ENCODE assay signal across 9 mouse cellular contexts in the genomic region with DNA sequence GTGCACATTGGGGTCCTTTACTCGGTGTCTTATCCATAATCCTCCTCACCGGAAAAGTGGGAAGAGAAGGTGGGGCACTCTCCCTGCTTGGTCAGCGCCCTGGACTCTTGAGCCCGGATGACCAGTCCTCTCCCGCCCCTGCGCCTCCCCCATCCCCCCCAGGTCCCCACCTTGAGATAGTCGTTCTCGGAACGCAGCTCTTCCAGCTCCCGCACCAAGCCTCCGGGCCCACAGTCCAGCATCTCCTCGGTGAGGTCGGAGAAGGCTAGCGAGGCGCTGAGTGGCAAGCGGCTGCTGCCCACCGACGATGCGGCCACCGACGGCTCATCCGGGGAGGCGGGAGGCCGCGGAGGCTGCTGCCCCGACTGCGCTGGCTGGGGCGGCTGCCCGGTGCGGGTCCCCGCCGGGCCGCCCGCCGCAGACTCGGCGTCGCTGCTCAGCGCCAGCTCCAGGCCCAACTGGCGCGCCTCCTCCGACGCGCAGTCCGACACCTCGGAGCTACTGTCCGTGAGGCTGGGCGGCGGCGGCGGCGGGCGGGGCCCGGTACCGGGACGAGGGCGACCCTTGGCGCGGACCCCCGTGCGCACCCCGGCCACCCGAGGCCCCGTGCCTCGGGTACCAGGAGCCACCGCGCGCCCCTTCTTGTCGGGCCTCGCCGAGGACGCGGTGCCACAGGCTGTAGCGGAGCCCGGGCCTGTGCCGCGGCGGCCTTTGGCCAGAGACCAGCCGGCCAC. TPM values are rescaled to one million over a fixed set of nuclear protein-coding genes. Genes with fewer than 3 reads are reported as not detected.
DNase-seq lines count a peak whose midpoint lies in the region; ATAC-seq lines count a peak whose summit lies in the region.
"Had no signal": no experiment of that assay in that cellular context is flagged by ENCODE, and none has a peak within 500 bp of the region (broad histone marks: within the 10 kb centered on the region; RNA-seq: fewer than 3 reads in every experiment).

No protein-coding gene starts in this region.

- no peak; the same call in 1 of the 2 replicates for ATAC-seq in embryonic facial prominence, embryonic 12.5 days (ENCODE audit: insufficient number of reproducible peaks, insufficient read depth, low FRiP score, low TSS enrichment)
- no peak; the same call in 1 of the 2 replicates for ATAC-seq in hindbrain, embryonic 16.5 days

- H3K36me3 ChIP-seq in embryonic facial prominence, embryonic 12.5 days, result peaks cover 4% of the 10 kb centered on the region
- H3K36me3 ChIP-seq in hindbrain, embryonic 16.5 days (ENCODE audit: control insufficient read depth, insufficient read depth, low read length), result no peaks in the 10 kb centered on the region
- H3K36me3 ChIP-seq in macrophage (ENCODE audit: inconsistent target), result no peaks in the 10 kb centered on the region

- H3K4me1 ChIP-seq in embryonic facial prominence, embryonic 12.5 days, result peaks cover 48% of the 10 kb centered on the region
- H3K4me1 ChIP-seq in hindbrain, embryonic 16.5 days (ENCODE audit: control insufficient read depth, insufficient read depth, low read depth, low read length), result peaks cover 41% of the 10 kb centered on the region

- H3K9me3 ChIP-seq in embryonic facial prominence, embryonic 12.5 days, result no peaks in the 10 kb centered on the region
- H3K9me3 ChIP-seq in hindbrain, embryonic 16.5 days (ENCODE audit: control insufficient read depth, low read length), result no peaks in the 10 kb centered on the region

- H3K4me2 ChIP-seq in embryonic facial prominence, embryonic 12.5 days (replicated peaks), result peak overlapping the region; percentile 89
- H3K4me2 ChIP-seq in hindbrain, embryonic 16.5 days (ENCODE audit: low read length), result peak overlapping the region; percentile 96

- under 1% methylated on average over 70 of the region's 79 CpGs for WGBS in embryonic facial prominence, embryonic 12.5 days
- WGBS in hindbrain, embryonic 16.5 days, result 0% methylated on average over 34 of the region's 79 CpGs
- under 1% methylated on average over 77 of the region's 79 CpGs for WGBS in macrophage (ENCODE audit: missing documents)

- peak overlapping the region; percentile 98 for H3K9ac ChIP-seq in embryonic facial prominence, embryonic 12.5 days
- peak overlapping the region; percentile 88 for H3K9ac ChIP-seq in hindbrain, embryonic 16.5 days (ENCODE audit: low read depth, low read length)

- H3K27me3 ChIP-seq in embryonic facial prominence, embryonic 12.5 days, result no peaks in the 10 kb centered on the region
- no peaks in the 10 kb centered on the region for H3K27me3 ChIP-seq in hindbrain, embryonic 16.5 days (replicated peaks; ENCODE audit: control insufficient read depth, insufficient read depth, low read length)

- H3K4me3 ChIP-seq in embryonic facial prominence, embryonic 12.5 days, result peak overlapping the region; percentile 96
- peak overlapping the region; percentile 82 for H3K4me3 ChIP-seq in hindbrain, embryonic 16.5 days (ENCODE audit: low read length)
- peak overlapping the region; percentile 74 for H3K4me3 ChIP-seq in macrophage (ENCODE audit: inconsistent target)

- peak; percentile 56 for DNase-seq in kidney, adult 18-20 months
- no peak for DNase-seq in kidney, postnatal 25 days
- DNase-seq in R1 (ENCODE audit: low read depth, low spot score), result peak; percentile 33
- no peak for DNase-seq in right cerebral cortex, postnatal 36 days (ENCODE audit: low spot score in 2 of 2)
- DNase-seq in urinary bladder, adult 2 months (ENCODE audit: low spot score), result no peak

- peaks cover 49% of the 10 kb centered on the region for H3K79me2 ChIP-seq in macrophage (ENCODE audit: inconsistent target)

- peak overlapping the region; percentile 98 for H3K27ac ChIP-seq in embryonic facial prominence, embryonic 12.5 days
- H3K27ac ChIP-seq in hindbrain, embryonic 16.5 days (ENCODE audit: low read depth, low read length), result peak overlapping the region; percentile 99
- H3K27ac ChIP-seq in macrophage, result peak overlapping the region; percentile 76

RNA-seq across cellular contexts. Expression of gene Soga1, which starts 0.8 kb away (rescaled TPM):
- 5.7 and 7.8 TPM in 2 replicates for polyA plus RNA-seq in embryonic facial prominence, embryonic 12.5 days (2016; fragmentation: Nextera tagmentation; extraction: Ambion mirVana)
- polyA plus RNA-seq in hindbrain, embryonic 16.5 days (2015; fragmentation: Nextera tagmentation; extraction: Ambion mirVana), result 4.4 and 4.6 TPM in 2 replicates
- 100 to 1,000 TPM in 1 of 26 experiments, 10 to 100 TPM in 25; 12.2 to 152 (median 35.2) TPM for total RNA-seq in macrophage (2018; cell fraction: chromatin; rRNA removed)
- 10 to 100 TPM in 14 of 26 experiments, 1 to 10 TPM in 12; 5.1 to 30.7 (median 12.8) TPM for total RNA-seq in macrophage (2018; cell fraction: cytosol; rRNA removed)
- total RNA-seq in macrophage (2018; cell fraction: nucleus; rRNA removed), result 10 to 100 TPM in 25 of 26 experiments, 1 to 10 TPM in 1; 10.0 to 61.1 (median 26.6) TPM
- 8.1 to 15.4 TPM (median 10.2 TPM) in 3 replicates for polyA plus RNA-seq in macrophage (2018)
- polyA plus RNA-seq in urinary bladder, adult 2 months (2012; rRNA removed), result 3.0 and 7.1 TPM in 2 replicates

RNA-seq across cellular contexts. Expression of gene Tldc2, which starts 8.6 kb away (rescaled TPM):
- polyA plus RNA-seq in embryonic facial prominence, embryonic 12.5 days (2016; fragmentation: Nextera tagmentation; extraction: Ambion mirVana), result not detected in 2 replicates
- not detected in 2 replicates for polyA plus RNA-seq in hindbrain, embryonic 16.5 days (2015; fragmentation: Nextera tagmentation; extraction: Ambion mirVana)
- total RNA-seq in macrophage (2018; cell fraction: chromatin; rRNA removed), result 1 to 10 TPM in 2 of 26 experiments, not detected in 24; 1.6 to 2.6 TPM
- total RNA-seq in macrophage (2018; cell fraction: cytosol; rRNA removed), result not detected
- not detected for total RNA-seq in macrophage (2018; cell fraction: nucleus; rRNA removed)
- polyA plus RNA-seq in macrophage (2018), result not detected in 3 replicates
- 0.19 TPM in 1 of 2 replicates, not detected in the other for polyA plus RNA-seq in urinary bladder, adult 2 months (2012; rRNA removed)
- total RNA-seq: layer of hippocampus, postnatal 36 days had no signal

RNA-seq across cellular contexts. Expression of gene Samhd1, which starts 56.8 kb away (rescaled TPM):
- polyA plus RNA-seq in embryonic facial prominence, embryonic 12.5 days (2016; fragmentation: Nextera tagmentation; extraction: Ambion mirVana), result 25.2 and 26.9 TPM in 2 replicates
- 9.5 and 11.1 TPM in 2 replicates for polyA plus RNA-seq in hindbrain, embryonic 16.5 days (2015; fragmentation: Nextera tagmentation; extraction: Ambion mirVana)
- 1,000 to 10,000 TPM in 14 of 26 experiments, 100 to 1,000 TPM in 12; 128 to 4,072 (median 1,137) TPM for total RNA-seq in macrophage (2018; cell fraction: chromatin; rRNA removed)
- total RNA-seq in macrophage (2018; cell fraction: cytosol; rRNA removed), result 1,000 to 10,000 TPM in 12 of 26 experiments, 100 to 1,000 TPM in 14; 356 to 1,418 (median 770) TPM
- 1,000 to 10,000 TPM in 13 of 26 experiments, 100 to 1,000 TPM in 13; 181 to 3,071 (median 1,067) TPM for total RNA-seq in macrophage (2018; cell fraction: nucleus; rRNA removed)
- 206 to 608 TPM (median 460 TPM) in 3 replicates for polyA plus RNA-seq in macrophage (2018)
- polyA plus RNA-seq in urinary bladder, adult 2 months (2012; rRNA removed), result 57.2 and 77.9 TPM in 2 replicates

Comparison
In these comparisons a context has a peak if more than half of its experiments do, and no peak if none do; other contexts are left out.
1. DNase-seq: peak in kidney, adult 18-20 months (single experiment) and R1 (single experiment); none in kidney, postnatal 25 days (0 of 2), right cerebral cortex, postnatal 36 days (0 of 2) and urinary bladder, adult 2 months (single experiment).
2. Peak in every context shown above with its lines, with median percentiles within 50 percentile points of each other: H3K27ac ChIP-seq and H3K4me3 ChIP-seq.